Mouse (Mus musculus): ENCODE results near the gene Snrpf. TPM values are rescaled to one million over a fixed set of nuclear protein-coding genes. Genes with fewer than 3 reads are reported as not detected.
A peak's percentile ranks its signal among the peaks of the same experiment; 100 is the strongest.

Snrpf gene
- polyA plus RNA-seq, 1 experiment = 37.7 TPM

- Histone ChIP-seq H3K4me3 (ENCODE audit: insufficient read depth, low read length) (no peak overlapping the region), H3K4me1 (ENCODE audit: control insufficient read depth, insufficient read depth, low read length) (no peaks in the 10 kb centered on the region; the same call in 1 of the 2 replicates), H3K27ac (ENCODE audit: insufficient read depth, low read length) (no peak overlapping the region)
- TF ChIP-seq CTCF (IDR thresholded peaks at IDR 0.05; ENCODE audit: borderline replicate concordance, insufficient read depth, low read length) = peak; percentile 65; the same call in 1 of the 2 replicates
- no peak for TF ChIP-seq POLR2A (IDR thresholded peaks at IDR 0.05; ENCODE audit: low read depth, low read length)
Observed at GRCm38 (mm10) chr10:93611419-93612007, 22.0 kb upstream of the Snrpf start.

DNA sequence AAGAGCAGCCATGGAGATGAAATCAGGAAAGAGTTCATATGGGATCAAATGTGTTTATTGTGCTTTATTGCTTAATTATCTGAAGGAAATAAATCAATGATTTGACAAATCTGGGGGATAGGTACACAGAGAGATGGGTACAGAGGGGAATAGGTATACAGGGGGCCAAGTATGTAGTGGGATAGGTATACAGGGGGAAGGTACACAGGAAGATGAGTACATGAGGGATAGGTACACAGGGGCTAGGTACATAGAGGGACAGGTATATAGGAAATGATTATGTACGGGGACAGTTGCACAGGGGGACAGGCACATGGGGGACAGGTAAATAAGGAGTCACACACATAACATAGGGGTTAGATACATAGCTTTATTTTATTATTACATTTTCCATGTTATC is 21.4 kb upstream of the Snrpf start:
- Histone ChIP-seq H3K27ac (ENCODE audit: insufficient read depth, low read length) (no peak overlapping the region), H3K4me3 (ENCODE audit: insufficient read depth, low read length) (no peak overlapping the region), H3K4me1 (ENCODE audit: control insufficient read depth, insufficient read depth, low read length) (no peaks in the 10 kb centered on the region)
- TF ChIP-seq CTCF (IDR thresholded peaks at IDR 0.05; ENCODE audit: borderline replicate concordance, insufficient read depth, low read length) (no peak), POLR2A (IDR thresholded peaks at IDR 0.05; ENCODE audit: low read depth, low read length) (no peak)

DNA sequence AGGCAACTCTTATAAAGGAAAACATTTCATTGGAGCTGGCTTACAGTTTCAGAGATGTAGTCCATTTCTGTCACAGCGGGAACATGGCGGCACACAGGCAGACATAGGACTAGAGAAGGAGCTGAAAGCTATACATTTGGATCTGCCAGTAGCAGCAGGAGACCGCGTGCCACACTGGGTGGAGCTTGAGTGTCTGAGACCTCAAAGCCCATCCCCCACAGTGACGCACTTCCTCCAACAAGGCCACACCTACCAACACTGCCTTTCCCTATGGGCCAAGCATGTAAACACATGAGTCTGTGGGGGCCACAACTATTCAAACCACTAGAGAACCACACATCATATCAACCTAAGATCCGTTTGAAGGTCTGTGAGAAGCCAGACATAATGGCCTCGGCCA is 19.7 kb upstream of the Snrpf start:
- TF ChIP-seq POLR2A (IDR thresholded peaks at IDR 0.05; ENCODE audit: low read depth, low read length) = no peak
- no peak for TF ChIP-seq CTCF (IDR thresholded peaks at IDR 0.05; ENCODE audit: borderline replicate concordance, insufficient read depth, low read length)
- H3K27ac ChIP-seq (ENCODE audit: insufficient read depth, low read length) = no peak overlapping the region
- no peak overlapping the region for H3K4me3 ChIP-seq (ENCODE audit: insufficient read depth, low read length)
- no peaks in the 10 kb centered on the region for H3K4me1 ChIP-seq (ENCODE audit: control insufficient read depth, insufficient read depth, low read length)

- TF ChIP-seq POLR2A (IDR thresholded peaks at IDR 0.05; ENCODE audit: low read depth, low read length) (no peak), CTCF (IDR thresholded peaks at IDR 0.05; ENCODE audit: borderline replicate concordance, insufficient read depth, low read length) (no peak)
Observed at GRCm38 (mm10) chr10:93608051-93608450, 18.5 kb upstream of the Snrpf start.

GRCm38 (mm10) chr10:93606326-93606725 is 16.8 kb upstream of the Snrpf start:
- H3K4me3 ChIP-seq (ENCODE audit: insufficient read depth, low read length) = no peak overlapping the region
- H3K4me1 ChIP-seq (ENCODE audit: control insufficient read depth, insufficient read depth, low read length) = no peaks in the 10 kb centered on the region
- no peak overlapping the region for H3K27ac ChIP-seq (ENCODE audit: insufficient read depth, low read length)
- TF ChIP-seq POLR2A (IDR thresholded peaks at IDR 0.05; ENCODE audit: low read depth, low read length) (no peak), CTCF (IDR thresholded peaks at IDR 0.05; ENCODE audit: borderline replicate concordance, insufficient read depth, low read length) (no peak)

More at GRCm38 (mm10) chr10:93608051-93608450, 18.5 kb upstream of the Snrpf start:
- H3K4me3 ChIP-seq (ENCODE audit: insufficient read depth, low read length) = no peak overlapping the region
- no peaks in the 10 kb centered on the region for H3K4me1 ChIP-seq (ENCODE audit: control insufficient read depth, insufficient read depth, low read length)
- no peak overlapping the region for H3K27ac ChIP-seq (ENCODE audit: insufficient read depth, low read length)

DNA sequence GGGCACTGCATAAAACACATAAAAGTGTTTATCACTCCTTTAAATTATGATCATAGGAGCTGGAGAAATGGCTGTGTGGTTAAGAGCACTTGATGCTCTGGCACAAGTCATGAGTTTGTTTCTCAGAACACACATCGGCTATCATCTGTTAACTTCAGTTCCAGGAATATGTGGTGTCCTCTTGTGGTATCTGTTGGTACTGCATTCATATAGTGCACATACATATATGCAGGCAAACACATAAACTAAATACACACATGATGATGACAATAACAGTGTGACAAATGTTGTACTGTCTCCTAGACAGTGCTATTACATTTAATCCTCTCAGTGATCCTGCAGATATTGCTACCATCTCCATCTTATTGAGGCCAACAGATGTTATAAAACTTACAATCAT is 13.8 kb upstream of the Snrpf start:
- no peak for TF ChIP-seq POLR2A (IDR thresholded peaks at IDR 0.05; ENCODE audit: low read depth, low read length)
- TF ChIP-seq CTCF (IDR thresholded peaks at IDR 0.05; ENCODE audit: borderline replicate concordance, insufficient read depth, low read length) = no peak
- H3K27ac ChIP-seq (ENCODE audit: insufficient read depth, low read length) = no peak overlapping the region
- peaks cover 7% of the 10 kb centered on the region for H3K4me1 ChIP-seq (ENCODE audit: control insufficient read depth, insufficient read depth, low read length)
- no peak overlapping the region for H3K4me3 ChIP-seq (ENCODE audit: insufficient read depth, low read length)

DNA sequence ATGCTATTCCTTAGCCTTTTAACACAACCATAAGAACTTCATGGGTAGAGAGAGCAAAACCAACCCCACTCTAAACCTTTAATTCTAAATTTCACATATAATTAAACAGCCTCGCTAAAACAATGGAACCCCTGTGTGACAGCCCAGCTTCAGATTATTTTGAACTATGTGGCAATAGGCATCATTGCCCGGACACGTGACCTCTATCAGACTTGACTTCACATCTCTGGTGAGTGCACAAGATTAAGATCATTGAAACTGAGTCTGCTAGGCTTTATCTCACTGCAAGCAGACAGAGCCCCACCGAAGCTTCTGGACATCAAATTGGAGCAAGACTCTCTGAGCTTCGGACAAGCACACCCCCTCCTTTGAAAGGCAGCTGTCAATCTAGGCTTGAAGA is 12.8 kb upstream of the Snrpf start:
- Histone ChIP-seq H3K27ac (ENCODE audit: insufficient read depth, low read length) (no peak overlapping the region), H3K4me1 (ENCODE audit: control insufficient read depth, insufficient read depth, low read length) (peaks cover 12% of the 10 kb centered on the region), H3K4me3 (ENCODE audit: insufficient read depth, low read length) (no peak overlapping the region)
- TF ChIP-seq POLR2A (IDR thresholded peaks at IDR 0.05; ENCODE audit: low read depth, low read length) (no peak), CTCF (IDR thresholded peaks at IDR 0.05; ENCODE audit: borderline replicate concordance, insufficient read depth, low read length) (no peak)

GRCm38 (mm10) chr10:93596641-93597040 is 7.1 kb upstream of the Snrpf start:
- no peak overlapping the region for H3K4me3 ChIP-seq (ENCODE audit: insufficient read depth, low read length)
- no peak overlapping the region for H3K27ac ChIP-seq (ENCODE audit: insufficient read depth, low read length)
- no peak for TF ChIP-seq CTCF (IDR thresholded peaks at IDR 0.05; ENCODE audit: borderline replicate concordance, insufficient read depth, low read length)
- peaks cover 17% of the 10 kb centered on the region for H3K4me1 ChIP-seq (ENCODE audit: control insufficient read depth, insufficient read depth, low read length)

DNA sequence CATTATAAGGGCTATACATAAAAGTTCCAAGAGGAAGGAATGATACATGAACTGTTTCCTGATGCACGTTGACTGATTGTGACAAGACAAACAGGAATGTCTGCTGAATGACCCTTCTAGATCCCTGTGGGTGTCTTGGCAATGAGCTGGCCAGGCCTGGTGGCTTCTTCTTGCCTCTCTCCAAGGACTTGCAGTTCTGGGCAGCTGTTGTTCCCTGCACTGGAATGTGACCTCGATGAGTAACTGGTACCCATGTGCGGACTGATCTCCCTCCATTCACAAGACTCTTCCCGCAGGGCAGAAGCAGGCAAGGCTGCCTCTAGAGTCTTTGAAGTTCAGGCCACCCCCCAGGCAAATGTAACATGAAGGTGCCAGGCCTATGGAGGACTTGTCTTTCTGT is 6.3 kb upstream of the Snrpf start:
- Histone ChIP-seq H3K27ac (ENCODE audit: insufficient read depth, low read length) (no peak overlapping the region), H3K4me1 (ENCODE audit: control insufficient read depth, insufficient read depth, low read length) (peaks cover 17% of the 10 kb centered on the region), H3K4me3 (ENCODE audit: insufficient read depth, low read length) (no peak overlapping the region)
- no peak for TF ChIP-seq CTCF (IDR thresholded peaks at IDR 0.05; ENCODE audit: borderline replicate concordance, insufficient read depth, low read length)
- no peak for TF ChIP-seq POLR2A (IDR thresholded peaks at IDR 0.05; ENCODE audit: low read depth, low read length)

DNA sequence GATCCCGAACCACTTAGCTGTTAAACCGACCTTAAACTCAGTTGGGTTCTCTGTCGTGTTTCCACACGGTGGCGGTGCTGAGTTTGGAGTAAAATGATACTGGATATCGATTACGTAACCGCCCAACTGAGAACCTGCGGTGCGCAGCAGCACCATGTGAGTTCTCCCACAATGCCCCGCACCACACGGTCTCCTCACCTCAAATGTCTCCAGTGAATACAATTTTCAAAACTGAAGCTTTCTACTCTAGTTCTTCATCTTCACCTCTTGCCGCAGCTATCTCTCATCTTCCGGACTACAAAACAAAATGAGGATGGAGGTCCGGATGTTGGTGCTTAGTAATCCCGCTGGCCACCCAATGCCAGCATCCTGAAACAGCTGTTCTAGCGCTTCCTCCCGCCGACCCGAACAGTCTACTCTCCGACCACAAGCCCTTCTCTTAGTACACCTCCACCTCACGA is 4.5 kb upstream of the Snrpf start:
- Histone ChIP-seq H3K27ac (ENCODE audit: insufficient read depth, low read length) (no peak overlapping the region), H3K4me1 (ENCODE audit: control insufficient read depth, insufficient read depth, low read length) (peaks cover 16% of the 10 kb centered on the region), H3K4me3 (ENCODE audit: insufficient read depth, low read length) (peak overlapping the region; percentile 17)
- peak; percentile 45; the same call in 1 of the 2 replicates for TF ChIP-seq POLR2A (IDR thresholded peaks at IDR 0.05; ENCODE audit: low read depth, low read length)
- peak; percentile 29; the same call in 1 of the 2 replicates for TF ChIP-seq CTCF (IDR thresholded peaks at IDR 0.05; ENCODE audit: borderline replicate concordance, insufficient read depth, low read length)

Measured in embryonic fibroblast, embryonic 13.5 days (primary cell).